Mouse (Mus musculus) monocyte, adult 5-6 weeks (primary cell): ENCODE data around the gene Pomp. TPM values are rescaled to one million over a fixed set of nuclear protein-coding genes. Genes with fewer than 3 reads are reported as not detected.
"Not testable (repeated sequence)": the region's sequence is repeated elsewhere in the genome, so short reads cannot be mapped to it uniquely, and the experiment has no call there.

Experiments used
- ATAC-seq: fragments of 153-309, 156-312 bp; replicated peaks from 2 replicates; pipeline ENCODE4 v1.8.0; 2017; ENCODE audit warnings: mild to moderate bottlenecking; ENCODE audit not compliant: low TSS enrichment, insufficient number of reproducible peaks, severe bottlenecking, poor library complexity, low FRiP score
- total RNA-seq: library from RNA; stranded (forward); fragments of 200-1000, 200-491, 200-594 nt; gene quantifications from 3 replicates; pipeline ENCODE4 v1.2.3, GENCODE M21; 2017

Gene Pomp
- total RNA-seq, 1 experiment from 2014 or later: 137 TPM

- peak; percentile 92 for ATAC-seq
These were observed 34.3 kb downstream of the Pomp start, which contains the start of gene Slc46a3 for GRCm38 (mm10) chr5:147894455-147895076. Gene Slc46a3 (minus strand): TSS chr5:147894815.

- peak; percentile 28 for ATAC-seq
These were observed 35.4 kb downstream of the Pomp start for GRCm38 (mm10) chr5:147895436-147896198.

GRCm38 (mm10) chr5:147896501-147896900 lies 36.2 kb downstream of the Pomp start:
- not testable (repeated sequence) for ATAC-seq

GRCm38 (mm10) chr5:147898254-147898653 lies 38.0 kb downstream of the Pomp start:
- ATAC-seq: no peak

GRCm38 (mm10) chr5:147898968-147899549 lies 38.8 kb downstream of the Pomp start:
- 0 out of 2 replicates have a peak, but pooled peaks have one; percentile 25 for ATAC-seq

DNA sequence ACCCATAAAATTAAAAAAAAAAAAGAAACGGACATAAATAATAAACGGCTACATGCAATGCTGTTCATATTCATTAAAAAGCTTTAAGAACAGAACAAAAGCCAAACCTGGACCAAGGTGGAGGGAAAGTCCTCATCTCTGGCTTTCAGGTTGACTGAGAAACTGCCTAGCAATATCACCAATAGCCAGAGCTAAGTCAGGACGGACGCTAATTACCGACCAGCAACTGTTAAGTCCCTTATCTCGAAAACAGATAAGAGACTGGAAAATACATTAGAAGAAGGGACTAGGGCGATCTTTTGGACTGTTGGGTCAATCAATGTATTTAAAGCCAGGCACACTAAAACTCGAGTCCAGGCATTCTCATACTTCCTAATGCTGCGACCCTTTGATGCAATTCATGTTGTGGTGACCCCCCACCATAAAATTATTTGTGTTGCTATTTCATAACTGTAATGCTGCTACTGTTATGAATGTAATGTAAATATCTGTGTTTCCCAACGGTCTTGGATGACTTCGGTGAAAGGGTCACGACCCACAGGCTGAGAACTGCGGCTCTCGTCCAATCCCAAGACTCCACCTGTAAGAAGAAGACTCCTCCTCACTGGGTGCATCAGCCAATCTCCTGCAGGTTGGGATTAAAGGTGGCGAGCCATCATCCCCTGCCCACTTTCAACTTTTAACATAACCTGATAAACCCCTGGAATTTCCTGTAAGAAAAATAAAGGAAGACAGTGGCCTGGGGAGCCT lies 41.9 kb downstream of the Pomp start:
- no peak for ATAC-seq

DNA sequence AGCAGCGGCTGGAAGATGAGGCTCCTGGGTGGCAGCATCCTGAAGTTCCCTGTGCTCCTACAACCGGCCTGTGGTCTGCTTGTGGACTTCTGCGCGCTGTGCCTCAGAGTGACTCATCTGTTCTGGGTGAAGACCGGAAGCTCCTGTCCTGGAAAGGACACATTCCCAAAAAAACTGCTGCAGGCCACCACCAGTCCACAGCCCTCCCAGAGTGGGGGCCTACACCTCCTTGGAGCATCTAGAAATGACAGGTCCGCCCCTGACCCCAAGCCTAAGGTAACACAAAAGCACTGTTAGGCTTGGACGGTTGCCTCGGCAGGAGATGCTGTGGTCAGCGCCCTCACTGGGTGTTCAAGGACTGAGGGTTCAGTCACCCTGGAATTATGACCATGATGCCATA lies 42.9 kb downstream of the Pomp start:
- no peak for ATAC-seq

GRCm38 (mm10) chr5:147907144-147907543 lies 46.9 kb downstream of the Pomp start:
- ATAC-seq: no peak

DNA sequence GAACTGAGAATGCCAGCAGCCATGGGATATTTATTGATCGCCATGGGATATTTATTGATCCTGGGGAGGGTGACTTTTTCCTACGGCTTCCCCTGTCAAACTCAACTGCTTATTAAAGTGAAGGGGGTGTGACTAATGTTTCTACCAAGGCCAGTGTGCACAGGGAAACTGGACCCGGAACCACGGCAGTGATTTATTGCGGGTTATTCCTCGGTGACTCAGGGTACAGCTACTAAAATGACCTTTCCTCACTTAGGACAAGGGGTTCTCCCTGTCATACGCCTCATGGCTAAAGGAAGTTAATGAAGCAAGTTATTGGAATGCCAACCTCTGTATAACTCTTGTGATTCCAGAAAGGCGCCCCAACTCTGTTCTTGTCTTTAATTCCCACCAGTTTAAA lies 47.6 kb downstream of the Pomp start:
- ATAC-seq: no peak

GRCm38 (mm10) chr5:147910807-147911509 lies 50.7 kb downstream of the Pomp start:
- ATAC-seq: no peak

DNA sequence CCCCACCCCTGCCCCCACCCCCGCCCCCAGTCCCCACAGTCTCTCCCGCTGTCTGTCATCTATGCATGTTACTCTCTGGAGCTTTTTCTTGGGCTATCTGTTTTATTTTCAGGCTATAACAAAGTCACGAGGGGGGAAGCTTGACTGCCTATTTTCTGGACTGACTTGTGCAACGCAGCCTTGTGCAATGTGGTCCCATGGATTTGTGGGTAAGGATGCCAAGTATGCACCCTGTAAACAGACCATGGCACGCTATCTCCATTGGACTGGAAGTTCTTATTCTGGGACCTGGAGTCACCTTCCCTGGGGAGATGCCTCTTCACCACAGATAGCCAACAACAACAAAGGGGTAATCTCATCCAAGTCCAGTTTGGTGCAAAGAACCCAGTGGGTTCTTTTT lies 51.5 kb downstream of the Pomp start:
- no peak for ATAC-seq

GRCm38 (mm10) chr5:147913241-147913842 lies 53.1 kb downstream of the Pomp start:
- ATAC-seq: 0 out of 2 replicates have a peak, but pooled peaks have one; percentile 19

DNA sequence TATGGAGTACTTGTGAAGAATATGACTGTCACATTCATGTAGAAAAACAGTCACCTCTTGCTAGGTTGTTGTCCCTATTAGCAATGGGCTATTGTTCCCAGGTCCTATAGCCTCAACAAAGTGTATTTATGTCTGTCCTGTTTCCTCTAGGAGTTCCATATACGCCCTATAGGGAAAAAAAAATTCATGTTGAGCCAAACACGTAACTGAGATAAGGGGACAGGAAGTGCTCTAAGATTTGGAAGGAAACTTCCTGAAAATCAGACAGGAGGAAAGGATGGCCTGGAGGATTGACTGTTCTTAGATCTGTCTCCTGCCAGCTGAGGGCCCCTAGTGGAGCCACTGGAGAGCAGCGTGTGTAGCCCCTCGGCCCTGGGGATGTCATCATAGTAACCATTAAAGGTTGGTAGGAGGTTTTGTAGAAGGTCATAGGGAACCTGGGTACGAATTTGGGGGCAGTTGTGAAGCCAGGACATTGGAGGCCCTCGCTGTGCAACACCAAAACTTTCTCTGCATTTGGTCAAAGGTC lies 54.8 kb downstream of the Pomp start:
- ATAC-seq: no peak

DNA sequence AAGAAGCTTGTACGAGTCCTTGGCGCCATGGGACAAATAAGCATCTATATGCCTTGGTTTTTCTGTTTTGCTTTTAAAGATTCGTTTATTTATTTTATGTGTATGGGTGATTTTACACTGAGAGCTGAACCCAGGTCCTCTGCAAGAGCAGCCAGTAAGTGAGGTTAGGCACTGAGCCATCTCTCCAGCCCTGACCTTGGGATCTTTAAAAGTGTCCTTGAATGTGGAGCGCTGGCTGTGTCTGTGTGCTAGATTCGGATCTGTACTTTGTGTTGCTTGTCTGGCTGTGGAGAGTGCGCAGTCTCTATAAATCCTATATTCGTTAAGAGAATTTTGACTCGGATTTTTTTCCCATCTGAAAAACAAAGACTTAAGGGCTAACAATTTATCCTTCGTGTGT lies 55.9 kb downstream of the Pomp start:
- ATAC-seq: no peak

DNA sequence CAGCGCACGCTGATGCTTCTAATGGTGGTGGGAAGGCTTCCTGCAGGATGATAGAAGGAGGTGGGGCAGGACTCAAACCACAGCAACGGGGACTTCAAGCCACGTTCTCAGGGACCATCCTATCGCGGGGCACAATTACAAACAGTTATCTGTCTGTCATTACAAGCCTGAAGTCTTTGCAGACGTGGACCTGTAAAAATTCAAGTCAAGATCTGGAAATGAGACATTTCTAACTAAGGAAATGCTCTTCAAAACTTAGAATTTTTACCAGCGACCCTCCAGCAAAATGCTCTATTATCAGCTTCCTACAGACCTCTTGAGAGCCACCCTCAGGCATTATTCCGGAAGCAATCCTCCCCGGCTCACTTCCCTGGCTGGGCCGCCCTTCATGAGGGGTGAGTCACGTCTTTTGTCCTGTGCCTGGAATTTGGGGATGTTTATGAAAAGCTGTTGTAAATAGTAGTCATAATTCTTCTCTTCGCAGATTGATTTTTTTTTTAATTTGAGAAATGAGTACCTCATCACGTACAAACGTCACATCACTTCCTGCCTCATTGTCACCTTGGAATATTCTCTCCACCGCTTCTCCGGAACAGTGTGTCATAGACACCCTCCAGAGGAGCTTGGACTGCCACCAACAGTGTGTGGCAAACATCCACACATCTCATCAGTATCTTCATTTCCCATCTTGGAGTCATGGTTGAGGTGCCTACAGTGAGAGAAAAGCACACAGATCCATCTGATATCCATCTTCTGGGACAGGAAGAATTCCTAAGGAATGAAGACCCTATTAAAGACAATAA lies 58.0 kb downstream of the Pomp start:
- ATAC-seq: no peak

DNA sequence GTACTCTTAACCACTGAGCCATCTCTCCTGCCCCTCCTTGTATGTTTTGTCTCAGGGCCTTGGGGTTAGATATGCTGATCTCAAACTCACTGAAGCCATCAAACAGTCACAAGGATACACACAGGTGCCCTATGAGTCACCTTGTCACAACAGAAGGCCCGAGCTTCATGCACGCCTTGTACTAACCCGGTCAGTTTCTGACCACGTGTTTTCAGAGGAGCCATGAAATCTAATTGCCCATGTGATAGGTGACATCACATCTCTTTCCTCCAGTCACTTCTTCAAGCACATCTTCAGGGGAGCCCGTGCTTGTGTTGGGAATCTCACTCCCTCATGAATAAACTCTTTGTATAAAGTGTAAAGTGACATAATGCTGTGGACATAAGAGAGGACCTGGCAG lies 64.4 kb downstream of the Pomp start:
- no peak for ATAC-seq
